Mouse (Mus musculus) embryonic fibroblast, embryonic 13.5 days (primary cell): ENCODE results near the gene Tmco1.

Source experiments
- CTCF ChIP-seq: IDR thresholded peaks from 2 replicates; pipeline ENCODE4 v1.5.1; 2011; ENCODE audit warnings: mild to moderate bottlenecking, control low read depth, low read length, moderate library complexity, borderline replicate concordance; ENCODE audit not compliant: insufficient read depth
- POLR2A ChIP-seq: IDR thresholded peaks from 2 replicates; pipeline ENCODE4 v1.6.1; 2011; ENCODE audit warnings: low read depth, mild to moderate bottlenecking, control low read depth, low read length, moderate library complexity

DNA sequence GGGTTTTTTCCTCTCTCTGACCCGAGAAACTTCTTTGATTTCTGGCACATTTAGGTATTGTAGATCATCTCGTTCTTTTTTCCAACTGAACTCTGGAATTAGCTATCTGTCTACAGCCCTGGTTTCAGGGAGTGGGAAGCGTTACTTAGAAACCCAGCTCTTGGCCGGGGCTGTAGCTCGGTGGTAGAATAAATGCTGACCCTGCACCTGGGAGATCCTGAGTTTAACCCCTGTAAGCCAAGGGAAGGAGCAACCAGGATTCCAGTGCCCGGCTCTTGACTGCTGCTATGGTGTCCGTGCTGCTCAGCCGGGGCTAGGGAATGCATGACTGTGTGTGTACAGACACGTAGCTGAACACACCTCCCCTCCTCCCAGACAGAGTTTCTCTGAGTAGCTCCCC, 50.6 kb downstream of the Tmco1 start:
- TF ChIP-seq CTCF (no peak), POLR2A (no peak)
